Mouse (Mus musculus): ENCODE measurements around the gene Sh2b2. TPM values are rescaled to one million over a fixed set of nuclear protein-coding genes. Genes with fewer than 3 reads are reported as not detected.

Gene Sh2b2
- polyA plus RNA-seq, 1 experiment from 2014 or later = 24.9 TPM

DNA sequence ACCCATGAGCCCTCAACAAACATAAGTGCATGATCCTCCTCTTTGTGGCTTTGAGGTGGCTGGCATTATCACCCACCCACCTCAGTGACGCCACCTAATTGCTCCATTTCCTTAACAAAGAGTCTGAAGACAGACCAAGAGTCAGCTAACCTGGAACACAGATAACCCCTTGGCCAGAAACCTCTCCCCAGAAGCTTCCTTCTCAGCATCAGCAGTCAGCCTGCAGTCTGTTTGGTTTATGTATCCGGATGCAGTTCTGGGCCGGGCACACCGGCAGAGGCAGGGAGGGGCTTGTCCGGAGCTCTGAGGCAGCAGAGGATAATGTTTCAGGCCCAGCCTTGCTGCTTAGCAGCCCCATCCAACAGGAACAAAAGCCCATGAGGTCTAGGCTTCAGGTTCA lies 66.8 kb downstream of the Sh2b2 start:
- H3K36me3 ChIP-seq (ENCODE audit: control insufficient read depth, insufficient read depth, low read length) = peaks cover 28% of the 10 kb centered on the region
- H3K27ac ChIP-seq (ENCODE audit: low read length) = no peak overlapping the region
- no peaks in the 10 kb centered on the region for H3K27me3 ChIP-seq (ENCODE audit: control insufficient read depth, insufficient read depth, low read depth, low read length)
- no peak overlapping the region for H3K4me3 ChIP-seq (ENCODE audit: low read depth, low read length)
- no peak overlapping the region for H3K9ac ChIP-seq (ENCODE audit: low read depth, low read length)
- WGBS = 85% methylated on average over 5 of the region's 5 CpGs
- no peaks in the 10 kb centered on the region for H3K9me3 ChIP-seq (replicated peaks; ENCODE audit: control insufficient read depth, low read length, poor library complexity, severe bottlenecking)
- H3K4me2 ChIP-seq (ENCODE audit: low read length) = no peak overlapping the region
- H3K4me1 ChIP-seq (ENCODE audit: control insufficient read depth, insufficient read depth, low read length) = no peaks in the 10 kb centered on the region
- no peak for ATAC-seq

GRCm38 (mm10) chr5:136173606-136174463 lies 72.5 kb downstream of the Sh2b2 start:
- Histone ChIP-seq H3K4me3 (ENCODE audit: low read depth, low read length) (no peak overlapping the region), H3K9ac (ENCODE audit: low read depth, low read length) (peak overlapping the region; percentile 44; the same call in 1 of the 2 replicates), H3K27ac (ENCODE audit: low read length) (peak overlapping the region; percentile 70), H3K36me3 (ENCODE audit: control insufficient read depth, insufficient read depth, low read length) (peaks cover 6% of the 10 kb centered on the region), H3K27me3 (ENCODE audit: control insufficient read depth, insufficient read depth, low read depth, low read length) (no peaks in the 10 kb centered on the region), H3K4me1 (ENCODE audit: control insufficient read depth, insufficient read depth, low read length) (peaks cover 21% of the 10 kb centered on the region), H3K9me3 (replicated peaks; ENCODE audit: control insufficient read depth, low read length, poor library complexity, severe bottlenecking) (no peaks in the 10 kb centered on the region), H3K4me2 (ENCODE audit: low read length) (no peak overlapping the region)
- ATAC-seq = no peak
- WGBS = 39% methylated on average over 9 of the region's 9 CpGs

- Histone ChIP-seq H3K27me3 (ENCODE audit: control insufficient read depth, insufficient read depth, low read depth, low read length) (no peaks in the 10 kb centered on the region), H3K4me1 (ENCODE audit: control insufficient read depth, insufficient read depth, low read length) (peaks cover 21% of the 10 kb centered on the region), H3K9ac (ENCODE audit: low read depth, low read length) (no peak overlapping the region), H3K4me2 (ENCODE audit: low read length) (no peak overlapping the region), H3K27ac (ENCODE audit: low read length) (no peak overlapping the region), H3K9me3 (replicated peaks; ENCODE audit: control insufficient read depth, low read length, poor library complexity, severe bottlenecking) (no peaks in the 10 kb centered on the region), H3K4me3 (ENCODE audit: low read depth, low read length) (no peak overlapping the region), H3K36me3 (ENCODE audit: control insufficient read depth, insufficient read depth, low read length) (no peaks in the 10 kb centered on the region)
- 79% methylated on average over 9 of the region's 9 CpGs for WGBS
- no peak for ATAC-seq
Observed at GRCm38 (mm10) chr5:136172939-136173338, 73.4 kb downstream of the Sh2b2 start.

- Histone ChIP-seq H3K9ac (ENCODE audit: low read depth, low read length) (peak overlapping the region; percentile 80), H3K27ac (ENCODE audit: low read length) (peak overlapping the region; percentile 77), H3K4me1 (ENCODE audit: control insufficient read depth, insufficient read depth, low read length) (peaks cover 21% of the 10 kb centered on the region), H3K27me3 (ENCODE audit: control insufficient read depth, insufficient read depth, low read depth, low read length) (no peaks in the 10 kb centered on the region), H3K4me3 (ENCODE audit: low read depth, low read length) (peak overlapping the region; percentile 58), H3K9me3 (replicated peaks; ENCODE audit: control insufficient read depth, low read length, poor library complexity, severe bottlenecking) (no peaks in the 10 kb centered on the region), H3K4me2 (ENCODE audit: low read length) (peak overlapping the region; percentile 92), H3K36me3 (ENCODE audit: control insufficient read depth, insufficient read depth, low read length) (peaks cover 3% of the 10 kb centered on the region; the same call in 1 of the 2 replicates)
- 35% methylated on average over 17 of the region's 17 CpGs for WGBS
- ATAC-seq = no peak
Observed at GRCm38 (mm10) chr5:136171363-136172341, 74.7 kb downstream of the Sh2b2 start.

DNA sequence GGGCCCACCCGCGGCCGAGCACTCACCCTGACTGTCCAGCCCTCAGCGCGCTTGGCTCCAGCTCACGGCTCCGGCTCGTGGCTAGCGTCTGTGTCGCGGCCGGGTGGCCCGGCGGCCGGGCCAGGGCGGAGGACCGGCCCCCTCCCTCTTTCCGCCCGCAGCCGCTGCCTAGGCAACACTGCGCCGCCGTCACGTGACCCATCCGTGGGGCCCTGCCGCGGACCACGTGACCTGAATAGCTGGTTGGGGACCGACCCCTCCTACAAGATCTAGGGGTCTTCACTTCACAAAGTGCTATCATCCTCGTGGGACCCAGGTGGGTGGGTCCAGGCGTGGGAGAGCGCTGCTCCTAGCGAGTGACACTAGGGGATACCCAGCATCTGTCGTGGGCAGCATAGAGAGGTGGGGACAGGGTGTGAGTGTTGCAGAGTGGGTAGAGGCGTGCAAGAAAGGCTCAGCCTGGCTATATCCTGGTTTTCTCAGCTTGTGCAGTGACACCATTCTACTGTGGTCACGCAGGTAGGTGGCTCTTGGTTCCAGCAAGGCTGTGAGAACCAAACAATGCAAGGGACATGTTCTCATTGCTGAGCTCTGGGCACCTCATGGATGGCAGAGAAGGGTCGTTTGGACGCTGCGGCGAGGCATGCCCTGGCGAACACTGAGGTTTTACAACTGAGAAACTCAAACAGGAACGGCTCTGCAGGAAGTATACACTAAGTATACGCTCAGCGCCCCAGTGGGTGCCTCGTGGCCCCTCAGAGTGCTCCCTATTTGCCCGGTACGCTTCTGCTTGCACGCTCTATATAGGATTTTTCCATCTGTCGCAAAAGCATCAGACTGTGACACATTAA lies 75.6 kb downstream of the Sh2b2 start, which contains the start of gene Orai2:
Orai2 (minus strand) TSS at position 202 of the 851 bp plus-strand sequence.
- H3K27me3 ChIP-seq (ENCODE audit: control insufficient read depth, insufficient read depth, low read depth, low read length) = no peaks in the 10 kb centered on the region
- H3K4me2 ChIP-seq (ENCODE audit: low read length) = peak within 1 kb of the TSS; percentile 92
- H3K4me3 ChIP-seq (ENCODE audit: low read depth, low read length) = peak within 1 kb of the TSS; percentile 58
- H3K9ac ChIP-seq (ENCODE audit: low read depth, low read length) = peak within 1 kb of the TSS; percentile 80
- peaks cover 21% of the 10 kb centered on the region for H3K4me1 ChIP-seq (ENCODE audit: control insufficient read depth, insufficient read depth, low read length)
- peak within 1 kb of the TSS; percentile 77 for H3K27ac ChIP-seq (ENCODE audit: low read length)
- 3% methylated on average over 49 of the region's 49 CpGs for WGBS
- peaks cover 3% of the 10 kb centered on the region; the same call in 1 of the 2 replicates for H3K36me3 ChIP-seq (ENCODE audit: control insufficient read depth, insufficient read depth, low read length)
- ATAC-seq = peak; percentile 88
- H3K9me3 ChIP-seq (replicated peaks; ENCODE audit: control insufficient read depth, low read length, poor library complexity, severe bottlenecking) = no peaks in the 10 kb centered on the region

GRCm38 (mm10) chr5:136169626-136170511 lies 76.5 kb downstream of the Sh2b2 start:
- H3K27ac ChIP-seq (ENCODE audit: low read length) = peak overlapping the region; percentile 77
- no peak; the same call in 1 of the 2 replicates for ATAC-seq
- H3K9ac ChIP-seq (ENCODE audit: low read depth, low read length) = peak overlapping the region; percentile 80
- H3K4me1 ChIP-seq (ENCODE audit: control insufficient read depth, insufficient read depth, low read length) = peaks cover 21% of the 10 kb centered on the region
- peak overlapping the region; percentile 58 for H3K4me3 ChIP-seq (ENCODE audit: low read depth, low read length)
- no peaks in the 10 kb centered on the region for H3K27me3 ChIP-seq (ENCODE audit: control insufficient read depth, insufficient read depth, low read depth, low read length)
- H3K36me3 ChIP-seq (ENCODE audit: control insufficient read depth, insufficient read depth, low read length) = peaks cover 3% of the 10 kb centered on the region; the same call in 1 of the 2 replicates
- H3K4me2 ChIP-seq (ENCODE audit: low read length) = peak overlapping the region; percentile 92
- no peaks in the 10 kb centered on the region for H3K9me3 ChIP-seq (replicated peaks; ENCODE audit: control insufficient read depth, low read length, poor library complexity, severe bottlenecking)
- WGBS = 9% methylated on average over 14 of the region's 15 CpGs
